Mouse (Mus musculus) stomach, postnatal 0 days (tissue): Measurements from ENCODE around the gene Kat2b.
"Not testable (repeated sequence)": the region's sequence is repeated elsewhere in the genome, so short reads cannot be mapped to it uniquely, and the experiment has no call there.

Source experiments
- CTCF ChIP-seq: IDR thresholded peaks from 2 replicates; pipeline ENCODE4 v1.5.1; 2016; ENCODE audit warnings: antibody characterized with exemption, low read depth, mild to moderate bottlenecking, moderate library complexity
- EP300 ChIP-seq: optimal IDR thresholded peaks from 2 replicates; pipeline ENCODE3; 2016; ENCODE audit warnings: antibody characterized with exemption

- TF ChIP-seq EP300, CTCF: not testable (repeated sequence)
Measured at GRCm38 (mm10) chr17:53608924-53609323, 42.3 kb downstream of the Kat2b start.
